Mouse (Mus musculus): Measurements from ENCODE around the gene Ric1. TPM values are rescaled to one million over a fixed set of nuclear protein-coding genes. Genes with fewer than 3 reads are reported as not detected.

Gene Ric1
- polyA plus RNA-seq, 1 experiment from 2014 or later: 6.7 TPM

- ATAC-seq (replicated peaks; ENCODE audit: extremely low read depth, insufficient read depth, low FRiP score): no peak
- Histone ChIP-seq H3K36me3 (ENCODE audit: control insufficient read depth, insufficient read depth) (peaks cover 6% of the 10 kb centered on the region), H3K4me1 (ENCODE audit: control insufficient read depth, insufficient read depth, low read length) (peaks cover 6% of the 10 kb centered on the region; the same call in 1 of the 2 replicates), H3K9ac (ENCODE audit: low read length) (no peak overlapping the region), H3K4me3 (ENCODE audit: low read length) (no peak overlapping the region), H3K9me3 (replicated peaks; ENCODE audit: control insufficient read depth, low read length) (0 out of 2 replicates have a peak, but pooled peaks cover 4% of the 10 kb centered on the region), H3K27ac (ENCODE audit: low read length) (no peak overlapping the region), H3K4me2 (ENCODE audit: low read depth, low read length) (no peak overlapping the region), H3K27me3 (ENCODE audit: control insufficient read depth, insufficient read depth, low read length) (no peaks in the 10 kb centered on the region)
- 88% methylated on average over 11 of the region's 11 CpGs for WGBS
These were observed 121.3 kb downstream of the Ric1 start for GRCm38 (mm10) chr19:29643194-29643922.

DNA sequence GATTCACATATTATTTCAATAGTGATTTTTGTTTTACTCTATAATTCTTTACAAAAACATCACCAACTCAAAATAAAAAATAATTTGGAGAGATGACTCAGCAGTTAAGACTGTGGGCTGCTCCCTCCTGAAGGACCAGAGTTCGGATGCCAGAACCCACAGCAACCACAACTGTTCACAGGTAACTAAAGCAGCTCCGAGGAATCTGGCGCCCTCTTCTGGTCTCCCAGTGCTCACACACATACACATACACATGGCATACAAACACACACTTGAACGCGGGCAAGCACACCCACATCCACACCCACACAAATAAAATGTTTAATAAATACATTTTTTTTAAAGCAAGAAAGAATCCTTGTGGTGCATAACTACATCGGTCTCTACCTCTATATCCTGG is 122.7 kb downstream of the Ric1 start:
- WGBS: 92% methylated on average over 6 of the region's 6 CpGs
- H3K4me3 ChIP-seq (ENCODE audit: low read length): no peak overlapping the region
- H3K27ac ChIP-seq (ENCODE audit: low read length): no peak overlapping the region
- H3K9me3 ChIP-seq (replicated peaks; ENCODE audit: control insufficient read depth, low read length): 0 out of 2 replicates have a peak, but pooled peaks cover 4% of the 10 kb centered on the region
- H3K9ac ChIP-seq (ENCODE audit: low read length): no peak overlapping the region
- H3K36me3 ChIP-seq (ENCODE audit: control insufficient read depth, insufficient read depth): peaks cover 6% of the 10 kb centered on the region
- 0 out of 2 replicates have a peak, but pooled peaks cover 3% of the 10 kb centered on the region for H3K27me3 ChIP-seq (ENCODE audit: control insufficient read depth, insufficient read depth, low read length)
- peaks cover 8% of the 10 kb centered on the region; the same call in 1 of the 2 replicates for H3K4me1 ChIP-seq (ENCODE audit: control insufficient read depth, insufficient read depth, low read length)
- no peak overlapping the region for H3K4me2 ChIP-seq (ENCODE audit: low read depth, low read length)
- ATAC-seq (replicated peaks; ENCODE audit: extremely low read depth, insufficient read depth, low FRiP score): no peak

DNA sequence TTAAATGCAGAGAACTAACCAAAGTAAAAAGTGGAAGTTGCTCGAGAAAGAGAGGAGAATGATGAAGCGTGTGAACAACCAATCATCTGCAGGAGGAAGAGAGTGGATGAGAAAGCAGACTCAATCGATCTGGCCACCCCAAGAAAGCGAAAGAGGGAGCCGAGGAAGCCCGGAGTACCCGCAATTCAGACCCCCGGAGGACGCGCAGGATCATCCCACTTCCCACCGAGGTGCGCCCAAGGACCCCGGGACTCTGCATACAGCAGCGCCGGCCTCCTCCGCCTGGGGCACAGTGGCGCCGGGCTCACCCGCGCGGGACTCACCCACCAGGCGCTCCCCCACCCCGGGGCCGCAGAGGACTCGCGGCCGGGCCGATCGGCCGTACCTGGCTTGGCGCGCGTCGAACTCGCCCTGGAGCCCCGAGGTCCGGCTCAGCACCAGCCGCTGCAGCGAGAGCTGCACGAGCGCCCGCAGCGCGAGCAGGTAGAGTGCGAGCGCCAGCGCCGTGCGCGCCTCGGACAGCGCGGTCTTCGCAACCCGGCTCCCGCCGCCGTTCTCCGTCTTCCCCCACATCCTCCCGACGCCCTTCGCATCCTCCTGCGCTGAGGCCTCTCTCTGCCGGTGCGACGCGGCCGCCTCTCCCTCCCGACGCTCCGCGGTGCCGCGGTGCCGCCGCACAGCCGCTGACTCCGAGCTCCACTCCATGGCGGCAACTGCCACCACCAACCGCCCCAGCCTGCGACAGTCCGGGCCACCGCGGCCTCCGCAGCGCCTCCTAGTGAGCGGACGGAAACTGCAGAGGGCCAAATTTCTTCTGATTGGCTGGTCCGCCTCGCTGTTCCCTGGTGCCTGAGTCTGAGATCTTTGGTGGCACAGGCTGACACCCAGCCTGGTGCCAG is 125.8 kb downstream of the Ric1 start, which contains the start of gene Ermp1:
Gene Ermp1 (minus strand): TSS at position 765 of the 899 bp plus-strand sequence.
- peaks cover 7% of the 10 kb centered on the region; the same call in 1 of the 2 replicates for H3K27me3 ChIP-seq (ENCODE audit: control insufficient read depth, insufficient read depth, low read length)
- peak within 1 kb of the TSS; percentile 74 for H3K4me2 ChIP-seq (ENCODE audit: low read depth, low read length)
- peak; percentile 92 for ATAC-seq (replicated peaks; ENCODE audit: extremely low read depth, insufficient read depth, low FRiP score)
- peak within 1 kb of the TSS; percentile 84 for H3K27ac ChIP-seq (ENCODE audit: low read length)
- H3K9me3 ChIP-seq (replicated peaks; ENCODE audit: control insufficient read depth, low read length): 0 out of 2 replicates have a peak, but pooled peaks cover 4% of the 10 kb centered on the region
- peaks cover 6% of the 10 kb centered on the region for H3K36me3 ChIP-seq (ENCODE audit: control insufficient read depth, insufficient read depth)
- H3K4me3 ChIP-seq (ENCODE audit: low read length): peak within 1 kb of the TSS; percentile 89
- peak within 1 kb of the TSS; percentile 89 for H3K9ac ChIP-seq (ENCODE audit: low read length)
- 0 out of 2 replicates have a peak, but pooled peaks cover 2% of the 10 kb centered on the region for H3K4me1 ChIP-seq (ENCODE audit: control insufficient read depth, insufficient read depth, low read length)
- WGBS: under 1% methylated on average over 81 of the region's 90 CpGs

DNA sequence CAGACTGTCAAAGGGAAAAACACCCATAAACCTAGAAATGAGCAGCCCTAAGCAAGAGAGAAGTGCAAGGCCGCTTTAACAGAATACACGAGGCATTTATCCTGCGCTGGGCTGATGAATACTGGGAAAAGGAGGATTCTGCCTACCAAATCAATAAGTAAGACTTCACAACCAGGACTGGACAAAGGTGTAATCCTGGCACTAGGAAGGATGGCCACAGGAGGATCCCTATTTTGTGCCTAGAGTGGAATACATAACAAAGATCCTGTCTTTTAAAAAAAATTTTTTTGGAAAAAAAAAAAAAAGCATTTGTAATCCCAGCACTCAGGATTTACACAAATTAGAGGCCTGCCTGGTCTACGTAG is 126.5 kb downstream of the Ric1 start:
- Histone ChIP-seq H3K4me3 (ENCODE audit: low read length) (peak overlapping the region; percentile 89), H3K36me3 (ENCODE audit: control insufficient read depth, insufficient read depth) (peaks cover 6% of the 10 kb centered on the region), H3K9me3 (replicated peaks; ENCODE audit: control insufficient read depth, low read length) (0 out of 2 replicates have a peak, but pooled peaks cover 4% of the 10 kb centered on the region), H3K4me1 (ENCODE audit: control insufficient read depth, insufficient read depth, low read length) (0 out of 2 replicates have a peak, but pooled peaks cover 2% of the 10 kb centered on the region), H3K9ac (ENCODE audit: low read length) (no peak overlapping the region), H3K27ac (ENCODE audit: low read length) (no peak overlapping the region), H3K27me3 (ENCODE audit: control insufficient read depth, insufficient read depth, low read length) (peaks cover 7% of the 10 kb centered on the region; the same call in 1 of the 2 replicates), H3K4me2 (ENCODE audit: low read depth, low read length) (peak overlapping the region; percentile 74)
- 29% methylated on average over 4 of the region's 4 CpGs for WGBS
- ATAC-seq (replicated peaks; ENCODE audit: extremely low read depth, insufficient read depth, low FRiP score): no peak

GRCm38 (mm10) chr19:29649683-29650082 is 127.6 kb downstream of the Ric1 start:
- Histone ChIP-seq H3K9ac (ENCODE audit: low read length) (no peak overlapping the region), H3K4me2 (ENCODE audit: low read depth, low read length) (no peak overlapping the region), H3K4me3 (ENCODE audit: low read length) (no peak overlapping the region), H3K4me1 (ENCODE audit: control insufficient read depth, insufficient read depth, low read length) (0 out of 2 replicates have a peak, but pooled peaks cover 2% of the 10 kb centered on the region), H3K27me3 (ENCODE audit: control insufficient read depth, insufficient read depth, low read length) (peaks cover 7% of the 10 kb centered on the region; the same call in 1 of the 2 replicates), H3K9me3 (replicated peaks; ENCODE audit: control insufficient read depth, low read length) (0 out of 2 replicates have a peak, but pooled peaks cover 4% of the 10 kb centered on the region), H3K27ac (ENCODE audit: low read length) (no peak overlapping the region), H3K36me3 (ENCODE audit: control insufficient read depth, insufficient read depth) (peaks cover 6% of the 10 kb centered on the region)
- no peak for ATAC-seq (replicated peaks; ENCODE audit: extremely low read depth, insufficient read depth, low FRiP score)
- 74% methylated on average over 1 of the region's 1 CpGs for WGBS

GRCm38 (mm10) chr19:29653768-29654265 is 131.7 kb downstream of the Ric1 start:
- H3K27me3 ChIP-seq (ENCODE audit: control insufficient read depth, insufficient read depth, low read length): peaks cover 8% of the 10 kb centered on the region; the same call in 1 of the 2 replicates
- no peak overlapping the region for H3K9ac ChIP-seq (ENCODE audit: low read length)
- H3K4me3 ChIP-seq (ENCODE audit: low read length): no peak overlapping the region
- no peaks in the 10 kb centered on the region for H3K36me3 ChIP-seq (ENCODE audit: control insufficient read depth, insufficient read depth)
- no peak overlapping the region for H3K27ac ChIP-seq (ENCODE audit: low read length)
- H3K4me2 ChIP-seq (ENCODE audit: low read depth, low read length): no peak overlapping the region
- 78% methylated on average over 9 of the region's 9 CpGs for WGBS
- ATAC-seq (replicated peaks; ENCODE audit: extremely low read depth, insufficient read depth, low FRiP score): no peak
- H3K4me1 ChIP-seq (ENCODE audit: control insufficient read depth, insufficient read depth, low read length): no peaks in the 10 kb centered on the region
- no peaks in the 10 kb centered on the region for H3K9me3 ChIP-seq (replicated peaks; ENCODE audit: control insufficient read depth, low read length)

- peaks cover 5% of the 10 kb centered on the region; the same call in 1 of the 2 replicates for H3K27me3 ChIP-seq (ENCODE audit: control insufficient read depth, insufficient read depth, low read length)
- no peak overlapping the region for H3K4me3 ChIP-seq (ENCODE audit: low read length)
- H3K4me1 ChIP-seq (ENCODE audit: control insufficient read depth, insufficient read depth, low read length): no peaks in the 10 kb centered on the region
- no peak overlapping the region for H3K4me2 ChIP-seq (ENCODE audit: low read depth, low read length)
- 70% methylated on average over 6 of the region's 6 CpGs for WGBS
- H3K27ac ChIP-seq (ENCODE audit: low read length): no peak overlapping the region
- H3K36me3 ChIP-seq (ENCODE audit: control insufficient read depth, insufficient read depth): no peaks in the 10 kb centered on the region
- no peaks in the 10 kb centered on the region for H3K9me3 ChIP-seq (replicated peaks; ENCODE audit: control insufficient read depth, low read length)
- no peak overlapping the region for H3K9ac ChIP-seq (ENCODE audit: low read length)
- no peak for ATAC-seq (replicated peaks; ENCODE audit: extremely low read depth, insufficient read depth, low FRiP score)
These were observed 133.1 kb downstream of the Ric1 start for GRCm38 (mm10) chr19:29655148-29655547.

DNA sequence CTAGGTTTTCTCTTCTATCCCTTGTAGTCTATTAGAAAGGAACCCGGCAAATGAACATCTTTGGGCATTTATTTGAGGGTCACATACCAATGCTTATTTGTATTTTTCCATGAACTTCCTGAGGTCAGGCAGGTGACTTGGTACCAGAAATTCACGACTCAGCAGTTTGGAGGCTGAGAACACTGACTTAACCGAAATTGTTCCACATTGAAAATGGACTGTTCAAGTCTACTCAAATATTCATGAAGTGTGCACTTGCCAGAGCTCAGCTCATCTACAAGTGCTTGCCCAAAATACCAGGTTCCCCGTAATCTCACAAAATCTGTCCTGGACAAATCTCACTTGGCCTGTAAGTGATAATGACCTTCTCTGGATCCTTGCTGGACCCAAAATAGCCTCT is 133.9 kb downstream of the Ric1 start:
- Histone ChIP-seq H3K27ac (ENCODE audit: low read length) (no peak overlapping the region), H3K36me3 (ENCODE audit: control insufficient read depth, insufficient read depth) (no peaks in the 10 kb centered on the region), H3K9me3 (replicated peaks; ENCODE audit: control insufficient read depth, low read length) (no peaks in the 10 kb centered on the region), H3K4me2 (ENCODE audit: low read depth, low read length) (no peak overlapping the region), H3K9ac (ENCODE audit: low read length) (no peak overlapping the region), H3K27me3 (ENCODE audit: control insufficient read depth, insufficient read depth, low read length) (peaks cover 5% of the 10 kb centered on the region; the same call in 1 of the 2 replicates), H3K4me1 (ENCODE audit: control insufficient read depth, insufficient read depth, low read length) (no peaks in the 10 kb centered on the region), H3K4me3 (ENCODE audit: low read length) (no peak overlapping the region)
- WGBS: 80% methylated on average over 4 of the region's 4 CpGs
- no peak for ATAC-seq (replicated peaks; ENCODE audit: extremely low read depth, insufficient read depth, low FRiP score)

Data from heart, embryonic 16.5 days (tissue).